Mouse (Mus musculus): ENCODE measurements around the gene Tekt3.

The Tekt3 gene

GRCm38 (mm10) chr11:63061446-63061845 lies at the start of gene Tekt3:
Tekt3 (plus strand) TSS chr11:63061654.
- DNase-seq (ENCODE audit: low spot score) = no peak

- no peak for DNase-seq (ENCODE audit: low spot score)
These were observed 43.9 kb upstream of the Tekt3 start for GRCm38 (mm10) chr11:63017327-63018082.

GRCm38 (mm10) chr11:63018083-63018622 lies 43.3 kb upstream of the Tekt3 start:
- DNase-seq (ENCODE audit: low spot score) = no peak

GRCm38 (mm10) chr11:63020633-63021032 lies 40.8 kb upstream of the Tekt3 start:
- peak; percentile 74 for DNase-seq (ENCODE audit: low spot score)

- DNase-seq (ENCODE audit: low spot score) = no peak
These were observed 40.2 kb upstream of the Tekt3 start for GRCm38 (mm10) chr11:63021141-63021806.

- no peak for DNase-seq (ENCODE audit: low spot score)
These were observed 38.0 kb upstream of the Tekt3 start for GRCm38 (mm10) chr11:63023461-63023860.

GRCm38 (mm10) chr11:63024136-63024535 lies 37.3 kb upstream of the Tekt3 start:
- no peak for DNase-seq (ENCODE audit: low spot score)

GRCm38 (mm10) chr11:63025476-63025875 lies 36.0 kb upstream of the Tekt3 start:
- DNase-seq (ENCODE audit: low spot score) = peak; percentile 67

GRCm38 (mm10) chr11:63026651-63027141 lies 34.8 kb upstream of the Tekt3 start:
- peak; percentile 93 for DNase-seq (ENCODE audit: low spot score)

- DNase-seq (ENCODE audit: low spot score) = peak; percentile 37
These were observed 33.3 kb upstream of the Tekt3 start for GRCm38 (mm10) chr11:63028131-63028530.

- DNase-seq (ENCODE audit: low spot score) = no peak
These were observed 32.2 kb upstream of the Tekt3 start for GRCm38 (mm10) chr11:63029148-63029714.

GRCm38 (mm10) chr11:63029721-63030120 lies 31.7 kb upstream of the Tekt3 start:
- peak; percentile 59 for DNase-seq (ENCODE audit: low spot score)

- no peak for DNase-seq (ENCODE audit: low spot score)
These were observed 25.8 kb upstream of the Tekt3 start for GRCm38 (mm10) chr11:63035420-63036211.

- no peak for DNase-seq (ENCODE audit: low spot score)
These were observed 21.3 kb upstream of the Tekt3 start for GRCm38 (mm10) chr11:63040002-63040661.

- no peak for DNase-seq (ENCODE audit: low spot score)
These were observed 15.7 kb upstream of the Tekt3 start for GRCm38 (mm10) chr11:63045771-63046170.

GRCm38 (mm10) chr11:63046380-63046779 lies 15.1 kb upstream of the Tekt3 start:
- peak; percentile 61 for DNase-seq (ENCODE audit: low spot score)

GRCm38 (mm10) chr11:63050362-63050932 lies 11.0 kb upstream of the Tekt3 start:
- DNase-seq (ENCODE audit: low spot score) = no peak

- DNase-seq (ENCODE audit: low spot score) = peak; percentile 41
These were observed 10.4 kb upstream of the Tekt3 start for GRCm38 (mm10) chr11:63051041-63051440.

- no peak for DNase-seq (ENCODE audit: low spot score)
These were observed 9.5 kb upstream of the Tekt3 start for GRCm38 (mm10) chr11:63051996-63052395.

- DNase-seq (ENCODE audit: low spot score) = no peak
These were observed 5.9 kb upstream of the Tekt3 start for GRCm38 (mm10) chr11:63055596-63055995.

GRCm38 (mm10) chr11:63058375-63058952 lies 3.0 kb upstream of the Tekt3 start:
- DNase-seq (ENCODE audit: low spot score) = no peak
